Mouse (Mus musculus): ENCODE results near the gene Cplx1.

DNA sequence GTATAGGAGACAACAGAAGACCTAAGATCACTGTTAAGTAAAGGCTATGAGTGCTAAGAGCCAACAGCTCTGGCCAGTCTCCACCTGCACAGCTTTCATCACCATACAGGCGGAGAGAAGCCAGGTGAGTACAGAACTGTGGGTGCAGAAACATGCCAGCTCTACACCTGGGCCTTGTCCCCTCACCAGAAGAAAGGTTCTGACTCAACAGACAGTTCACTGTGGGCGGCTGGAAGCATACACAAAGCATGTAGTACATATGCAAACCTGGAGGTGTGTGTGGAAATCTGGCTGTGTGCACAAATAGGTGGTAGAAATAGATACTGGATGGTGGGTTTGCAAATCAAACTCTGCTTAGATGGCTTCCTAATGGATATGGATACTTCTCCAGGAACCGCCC lies 27.2 kb downstream of the Cplx1 start:
- TF ChIP-seq POLR2A (IDR thresholded peaks at IDR 0.05; ENCODE audit: control insufficient read depth, low read depth, low read length), result no peak
- TF ChIP-seq CTCF (IDR thresholded peaks at IDR 0.05; ENCODE audit: control insufficient read depth, insufficient read depth, insufficient replicate concordance, low read depth, low read length), result no peak
